In the genomic region with DNA sequence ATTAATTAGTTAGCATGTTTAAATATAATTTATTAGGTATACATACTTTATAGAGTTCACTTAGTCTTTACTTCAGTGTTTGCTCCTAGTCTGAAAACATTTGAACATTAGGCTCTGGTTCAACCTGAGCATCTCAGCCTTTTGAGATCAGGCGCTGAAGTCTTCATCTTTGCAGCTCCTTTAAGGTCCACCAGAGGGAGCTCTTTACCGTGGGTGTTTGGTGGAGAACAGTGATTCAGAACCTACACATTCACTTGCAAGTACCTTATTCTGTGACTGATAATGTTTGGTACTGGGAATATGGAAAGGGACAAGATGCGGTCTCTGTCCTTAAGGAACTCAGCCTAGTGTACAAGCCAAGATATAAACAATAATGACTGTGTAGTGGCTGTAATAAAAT, we compare ENCODE assay signal across 8 mouse cellular contexts. TPM values are rescaled to one million over a fixed set of nuclear protein-coding genes. Genes with fewer than 3 reads are reported as not detected.
A peak's percentile ranks its signal among the peaks of the same experiment; 100 is the strongest.
DNase-seq lines count a peak whose midpoint lies in the region; ATAC-seq and TF ChIP-seq lines count a peak whose summit lies in the region.

No protein-coding gene starts in this region.

- H3K36me3 ChIP-seq in heart, embryonic 10.5 days: no peaks in the 10 kb centered on the region
- H3K36me3 ChIP-seq in embryonic facial prominence, embryonic 10.5 days (replicated peaks): no peaks in the 10 kb centered on the region

- peak; percentile 57 for ATAC-seq in CD4-positive, CD25-positive, alpha-beta regulatory T cell, adult 4 months
- 0 out of 2 replicates have a peak, but pooled peaks have one; percentile 57 for ATAC-seq in megakaryocyte-erythroid progenitor cell, adult 5-6 weeks (replicated peaks; ENCODE audit: low FRiP score, low TSS enrichment, poor library complexity, severe bottlenecking)

- peak; percentile 90 for TF ChIP-seq CTCF in layer of hippocampus, adult 2 months (conservative IDR thresholded peaks at IDR 0.05)

- 10% methylated on average over 3 of the region's 3 CpGs for WGBS in heart, embryonic 10.5 days
- 10% methylated on average over 3 of the region's 3 CpGs for WGBS in embryonic facial prominence, embryonic 10.5 days

- no peaks in the 10 kb centered on the region for H3K4me1 ChIP-seq in heart, embryonic 10.5 days
- H3K4me1 ChIP-seq in embryonic facial prominence, embryonic 10.5 days: no peaks in the 10 kb centered on the region

- no peak overlapping the region for H3K4me3 ChIP-seq in heart, embryonic 10.5 days
- no peak overlapping the region for H3K4me3 ChIP-seq in embryonic facial prominence, embryonic 10.5 days
- H3K4me3 ChIP-seq in layer of hippocampus, adult 2 months: no peak overlapping the region

- DNase-seq in heart, postnatal 10 days: peak; percentile 67 to 79
- no peak for DNase-seq in heart, embryonic 10.5 days (ENCODE audit: low spot score)
- DNase-seq in adrenal gland, postnatal 14 days: peak; percentile 72
- DNase-seq in embryonic facial prominence, embryonic 10.5 days (ENCODE audit: low spot score): peak; percentile 65
- peak; percentile 48 to 72 for DNase-seq in layer of hippocampus, adult 2 months (ENCODE audit: low spot score in 2 of 2)
- peak; percentile 81 for DNase-seq in thymus, postnatal 25 days

- no peak overlapping the region for H3K27ac ChIP-seq in heart, embryonic 10.5 days
- H3K27ac ChIP-seq in embryonic facial prominence, embryonic 10.5 days (replicated peaks): no peak overlapping the region
- H3K27ac ChIP-seq in layer of hippocampus, adult 2 months: no peak overlapping the region

- intact Hi-C loops in heart, postnatal 10 days (cut with DNase I): loop anchor here (1.0 to 5.0 kb wide), 2 partner anchors 110 to 124 kb away; no protein-coding TSS in a partner anchor

- no peaks in the 10 kb centered on the region for H3K9me3 ChIP-seq in heart, embryonic 10.5 days
- H3K9me3 ChIP-seq in embryonic facial prominence, embryonic 10.5 days: no peaks in the 10 kb centered on the region

- peaks cover 27% of the 10 kb centered on the region; the same call in 1 of the 2 replicates for H3K27me3 ChIP-seq in heart, embryonic 10.5 days (ENCODE audit: insufficient read depth, poor library complexity, severe bottlenecking)
- H3K27me3 ChIP-seq in embryonic facial prominence, embryonic 10.5 days (replicated peaks; ENCODE audit: low read depth, poor library complexity, severe bottlenecking): 0 out of 2 replicates have a peak, but pooled peaks cover 2% of the 10 kb centered on the region

RNA-seq across cellular contexts. Expression of a gene that starts 13.4 kb away (rescaled TPM):
- total RNA-seq in heart, postnatal 10 days (2021): 1 to 10 TPM; 2.0 to 2.4 TPM
- polyA plus RNA-seq in heart, embryonic 10.5 days (2016; fragmentation: Nextera tagmentation; extraction: Ambion mirVana): not detected in 2 replicates
- polyA plus RNA-seq in CD4-positive, CD25-positive, alpha-beta regulatory T cell, adult 4 months (2017; shearing (Covaris generic)): 1,000 to 10,000 TPM; 1,413 to 1,834 TPM
- 1.8 and 19.1 TPM in 2 replicates for total RNA-seq in adrenal gland, postnatal 14 days (2021)
- polyA plus RNA-seq in embryonic facial prominence, embryonic 10.5 days (2016; fragmentation: Nextera tagmentation; extraction: Ambion mirVana): not detected in 2 replicates
- not detected for total RNA-seq in layer of hippocampus, adult 2 months (2021)
- 10.5 and 20.5 TPM in 2 replicates for total RNA-seq in megakaryocyte-erythroid progenitor cell, adult 5-6 weeks (2014; fragmentation: Nextera tagmentation)
- total RNA-seq in megakaryocyte-erythroid progenitor cell, adult 5-6 weeks (2017): not detected in 2 replicates

RNA-seq across cellular contexts. Expression of a gene that starts 16.8 kb away (rescaled TPM):
- 1 to 10 TPM; 1.6 to 2.2 TPM for total RNA-seq in heart, postnatal 10 days (2021)
- polyA plus RNA-seq in heart, embryonic 10.5 days (2016; fragmentation: Nextera tagmentation; extraction: Ambion mirVana): 1.1 and 5.5 TPM in 2 replicates
- polyA plus RNA-seq in CD4-positive, CD25-positive, alpha-beta regulatory T cell, adult 4 months (2017; shearing (Covaris generic)): under 1 TPM; 0.16 to 0.24 TPM
- total RNA-seq in adrenal gland, postnatal 14 days (2021): 13.0 and 15.3 TPM in 2 replicates
- polyA plus RNA-seq in embryonic facial prominence, embryonic 10.5 days (2016; fragmentation: Nextera tagmentation; extraction: Ambion mirVana): 9.7 TPM in 2 replicates
- under 1 TPM; 0.54 to 0.90 TPM for total RNA-seq in layer of hippocampus, adult 2 months (2021)
- 0.77 TPM in 1 of 2 replicates, not detected in the other for total RNA-seq in megakaryocyte-erythroid progenitor cell, adult 5-6 weeks (2014; fragmentation: Nextera tagmentation)
- not detected in 2 replicates for total RNA-seq in megakaryocyte-erythroid progenitor cell, adult 5-6 weeks (2017)

RNA-seq across cellular contexts. Expression of a gene that starts 32.2 kb away (rescaled TPM):
- total RNA-seq in heart, postnatal 10 days (2021): 1 to 10 TPM in 1 of 2 experiments, under 1 TPM in 1; 0.82 to 2.1 TPM
- polyA plus RNA-seq in heart, embryonic 10.5 days (2016; fragmentation: Nextera tagmentation; extraction: Ambion mirVana): 2.9 and 3.2 TPM in 2 replicates
- polyA plus RNA-seq in CD4-positive, CD25-positive, alpha-beta regulatory T cell, adult 4 months (2017; shearing (Covaris generic)): 10 to 100 TPM in 1 of 2 experiments, 1 to 10 TPM in 1; 7.5 to 10.8 TPM
- 5.2 and 7.7 TPM in 2 replicates for total RNA-seq in adrenal gland, postnatal 14 days (2021)
- 2.2 and 3.7 TPM in 2 replicates for polyA plus RNA-seq in embryonic facial prominence, embryonic 10.5 days (2016; fragmentation: Nextera tagmentation; extraction: Ambion mirVana)
- total RNA-seq in layer of hippocampus, adult 2 months (2021): 1 to 10 TPM; 4.2 to 4.7 TPM
- total RNA-seq in megakaryocyte-erythroid progenitor cell, adult 5-6 weeks (2014; fragmentation: Nextera tagmentation): not detected in 2 replicates
- total RNA-seq in megakaryocyte-erythroid progenitor cell, adult 5-6 weeks (2017): 0.65 TPM in 1 of 2 replicates, not detected in the other

RNA-seq across cellular contexts. Expression of a gene that starts 41.2 kb away (rescaled TPM):
- 1 to 10 TPM in 1 of 2 experiments, under 1 TPM in 1; 0.77 to 1.5 TPM for total RNA-seq in heart, postnatal 10 days (2021)
- polyA plus RNA-seq in heart, embryonic 10.5 days (2016; fragmentation: Nextera tagmentation; extraction: Ambion mirVana): not detected in 2 replicates
- polyA plus RNA-seq in CD4-positive, CD25-positive, alpha-beta regulatory T cell, adult 4 months (2017; shearing (Covaris generic)): 100 to 1,000 TPM; 544 to 973 TPM
- 1.5 and 12.5 TPM in 2 replicates for total RNA-seq in adrenal gland, postnatal 14 days (2021)
- polyA plus RNA-seq in embryonic facial prominence, embryonic 10.5 days (2016; fragmentation: Nextera tagmentation; extraction: Ambion mirVana): not detected in 2 replicates
- not detected for total RNA-seq in layer of hippocampus, adult 2 months (2021)
- total RNA-seq in megakaryocyte-erythroid progenitor cell, adult 5-6 weeks (2014; fragmentation: Nextera tagmentation): 5.5 and 24.0 TPM in 2 replicates
- total RNA-seq in megakaryocyte-erythroid progenitor cell, adult 5-6 weeks (2017): not detected in 2 replicates

RNA-seq across cellular contexts. Expression of a gene that starts 42.6 kb away (rescaled TPM):
- 1 to 10 TPM; 1.2 to 1.3 TPM for total RNA-seq in heart, postnatal 10 days (2021)
- not detected in 2 replicates for polyA plus RNA-seq in heart, embryonic 10.5 days (2016; fragmentation: Nextera tagmentation; extraction: Ambion mirVana)
- 1,000 to 10,000 TPM; 1,425 to 1,626 TPM for polyA plus RNA-seq in CD4-positive, CD25-positive, alpha-beta regulatory T cell, adult 4 months (2017; shearing (Covaris generic))
- 2.2 and 14.5 TPM in 2 replicates for total RNA-seq in adrenal gland, postnatal 14 days (2021)
- polyA plus RNA-seq in embryonic facial prominence, embryonic 10.5 days (2016; fragmentation: Nextera tagmentation; extraction: Ambion mirVana): not detected in 2 replicates
- not detected for total RNA-seq in layer of hippocampus, adult 2 months (2021)
- 2.3 and 17.7 TPM in 2 replicates for total RNA-seq in megakaryocyte-erythroid progenitor cell, adult 5-6 weeks (2014; fragmentation: Nextera tagmentation)
- total RNA-seq in megakaryocyte-erythroid progenitor cell, adult 5-6 weeks (2017): 2.6 and 14.6 TPM in 2 replicates
